Mouse (Mus musculus): Measurements from ENCODE around the gene Rab3c. TPM values are rescaled to one million over a fixed set of nuclear protein-coding genes. Genes with fewer than 3 reads are reported as not detected.

The Rab3c gene
- polyA plus RNA-seq, 1 experiment from 2014 or later: 0.05 TPM

- ATAC-seq (ENCODE audit: insufficient read depth): no peak
- Histone ChIP-seq H3K27ac (replicated peaks) (no peak overlapping the region), H3K27me3 (no peaks in the 10 kb centered on the region), H3K4me2 (no peak overlapping the region), H3K9me3 (replicated peaks) (no peaks in the 10 kb centered on the region), H3K4me3 (replicated peaks) (no peak overlapping the region), H3K9ac (no peak overlapping the region), H3K36me3 (replicated peaks) (no peaks in the 10 kb centered on the region), H3K4me1 (replicated peaks) (no peaks in the 10 kb centered on the region)
- 57% methylated on average over 5 of the region's 5 CpGs for WGBS (ENCODE audit: insufficient replicate concordance)
These were observed 141.5 kb downstream of the Rab3c start for GRCm38 (mm10) chr13:110139339-110139738.

- H3K9ac ChIP-seq: no peak overlapping the region
- no peaks in the 10 kb centered on the region for H3K36me3 ChIP-seq (replicated peaks)
- H3K9me3 ChIP-seq (replicated peaks): no peaks in the 10 kb centered on the region
- WGBS (ENCODE audit: insufficient replicate concordance): 54% methylated on average over 5 of the region's 5 CpGs
- H3K27me3 ChIP-seq: no peaks in the 10 kb centered on the region
- H3K4me3 ChIP-seq (replicated peaks): no peak overlapping the region
- no peak overlapping the region for H3K27ac ChIP-seq (replicated peaks)
- no peak overlapping the region for H3K4me2 ChIP-seq
- no peak for ATAC-seq (ENCODE audit: insufficient read depth)
- no peaks in the 10 kb centered on the region for H3K4me1 ChIP-seq (replicated peaks)
These were observed 142.2 kb downstream of the Rab3c start for GRCm38 (mm10) chr13:110138644-110139043.

GRCm38 (mm10) chr13:110127613-110128258, 153.1 kb downstream of the Rab3c start:
- Histone ChIP-seq H3K4me3 (replicated peaks) (no peak overlapping the region), H3K27ac (replicated peaks) (no peak overlapping the region), H3K4me2 (no peak overlapping the region), H3K27me3 (no peaks in the 10 kb centered on the region), H3K4me1 (replicated peaks) (no peaks in the 10 kb centered on the region), H3K9ac (no peak overlapping the region), H3K9me3 (replicated peaks) (no peaks in the 10 kb centered on the region), H3K36me3 (replicated peaks) (no peaks in the 10 kb centered on the region)
- 73% methylated on average over 12 of the region's 12 CpGs for WGBS (ENCODE audit: insufficient replicate concordance)
- ATAC-seq (ENCODE audit: insufficient read depth): no peak

GRCm38 (mm10) chr13:110122825-110123224, 158.0 kb downstream of the Rab3c start:
- ATAC-seq (ENCODE audit: insufficient read depth): no peak
- Histone ChIP-seq H3K9me3 (replicated peaks) (no peaks in the 10 kb centered on the region), H3K36me3 (replicated peaks) (no peaks in the 10 kb centered on the region), H3K9ac (no peak overlapping the region), H3K27me3 (no peaks in the 10 kb centered on the region), H3K4me1 (replicated peaks) (no peaks in the 10 kb centered on the region), H3K4me2 (no peak overlapping the region), H3K27ac (replicated peaks) (no peak overlapping the region), H3K4me3 (replicated peaks) (no peak overlapping the region)
- WGBS (ENCODE audit: insufficient replicate concordance): 52% methylated on average over 4 of the region's 4 CpGs

- Histone ChIP-seq H3K27me3 (no peaks in the 10 kb centered on the region), H3K4me2 (no peak overlapping the region), H3K9me3 (replicated peaks) (no peaks in the 10 kb centered on the region), H3K4me1 (replicated peaks) (no peaks in the 10 kb centered on the region), H3K36me3 (replicated peaks) (no peaks in the 10 kb centered on the region), H3K27ac (replicated peaks) (no peak overlapping the region), H3K9ac (no peak overlapping the region), H3K4me3 (replicated peaks) (no peak overlapping the region)
- ATAC-seq (ENCODE audit: insufficient read depth): no peak
- 55% methylated on average over 5 of the region's 5 CpGs for WGBS (ENCODE audit: insufficient replicate concordance)
These were observed 163.9 kb downstream of the Rab3c start for GRCm38 (mm10) chr13:110116892-110117291.

GRCm38 (mm10) chr13:110116316-110116715, 164.5 kb downstream of the Rab3c start:
- WGBS (ENCODE audit: insufficient replicate concordance): 43% methylated on average over 3 of the region's 3 CpGs
- Histone ChIP-seq H3K9me3 (replicated peaks) (no peaks in the 10 kb centered on the region), H3K4me2 (no peak overlapping the region), H3K27me3 (no peaks in the 10 kb centered on the region), H3K4me1 (replicated peaks) (no peaks in the 10 kb centered on the region), H3K4me3 (replicated peaks) (no peak overlapping the region), H3K36me3 (replicated peaks) (no peaks in the 10 kb centered on the region), H3K27ac (replicated peaks) (no peak overlapping the region), H3K9ac (no peak overlapping the region)
- ATAC-seq (ENCODE audit: insufficient read depth): no peak

GRCm38 (mm10) chr13:110114870-110115645, 165.7 kb downstream of the Rab3c start:
- Histone ChIP-seq H3K4me1 (replicated peaks) (no peaks in the 10 kb centered on the region), H3K4me2 (no peak overlapping the region), H3K9me3 (replicated peaks) (no peaks in the 10 kb centered on the region), H3K4me3 (replicated peaks) (no peak overlapping the region), H3K27me3 (no peaks in the 10 kb centered on the region), H3K9ac (no peak overlapping the region), H3K36me3 (replicated peaks) (no peaks in the 10 kb centered on the region), H3K27ac (replicated peaks) (no peak overlapping the region)
- 50% methylated on average over 7 of the region's 7 CpGs for WGBS (ENCODE audit: insufficient replicate concordance)
- ATAC-seq (ENCODE audit: insufficient read depth): no peak

GRCm38 (mm10) chr13:110113711-110114110, 167.1 kb downstream of the Rab3c start:
- H3K9ac ChIP-seq: no peak overlapping the region
- no peak for ATAC-seq (ENCODE audit: insufficient read depth)
- H3K36me3 ChIP-seq (replicated peaks): no peaks in the 10 kb centered on the region

GRCm38 (mm10) chr13:110097424-110098050, 183.3 kb downstream of the Rab3c start:
- Histone ChIP-seq H3K36me3 (replicated peaks) (no peaks in the 10 kb centered on the region), H3K9me3 (replicated peaks) (no peaks in the 10 kb centered on the region), H3K9ac (no peak overlapping the region), H3K4me3 (replicated peaks) (no peak overlapping the region), H3K4me1 (replicated peaks) (no peaks in the 10 kb centered on the region), H3K27me3 (no peaks in the 10 kb centered on the region), H3K4me2 (no peak overlapping the region), H3K27ac (replicated peaks) (no peak overlapping the region)
- WGBS (ENCODE audit: insufficient replicate concordance): 71% methylated on average over 6 of the region's 6 CpGs
- no peak for ATAC-seq (ENCODE audit: insufficient read depth)

More at GRCm38 (mm10) chr13:110113711-110114110, 167.1 kb downstream of the Rab3c start:
- Histone ChIP-seq H3K27me3 (no peaks in the 10 kb centered on the region), H3K27ac (replicated peaks) (no peak overlapping the region), H3K4me1 (replicated peaks) (no peaks in the 10 kb centered on the region), H3K9me3 (replicated peaks) (no peaks in the 10 kb centered on the region), H3K4me2 (no peak overlapping the region), H3K4me3 (replicated peaks) (no peak overlapping the region)
- 69% methylated on average over 6 of the region's 6 CpGs for WGBS (ENCODE audit: insufficient replicate concordance)

- Histone ChIP-seq H3K36me3 (replicated peaks) (no peaks in the 10 kb centered on the region), H3K4me1 (replicated peaks) (no peaks in the 10 kb centered on the region), H3K9me3 (replicated peaks) (no peaks in the 10 kb centered on the region), H3K4me2 (no peak overlapping the region), H3K4me3 (replicated peaks) (no peak overlapping the region), H3K27me3 (no peaks in the 10 kb centered on the region), H3K9ac (no peak overlapping the region), H3K27ac (replicated peaks) (no peak overlapping the region)
- ATAC-seq (ENCODE audit: insufficient read depth): no peak
- 68% methylated on average over 6 of the region's 6 CpGs for WGBS (ENCODE audit: insufficient replicate concordance)
These were observed 185.8 kb downstream of the Rab3c start for GRCm38 (mm10) chr13:110094998-110095397.
